Mouse (Mus musculus) forebrain, embryonic 10.5 days (tissue): ENCODE measurements at regions not wholly inside any gene's neighbourhood (a gene's known extent, or its start where the extent isn't known, plus 50 kb on each side); places are given as distances from the start of the nearest gene placed in this dataset.

Experiments
- DNase-seq: peaks from one replicate; pipeline ENCODE4 v3.0.0-alpha.2; 2017; ENCODE audit warnings: low spot score; ENCODE audit errors: extremely low spot score
- H3K27ac ChIP-seq: fragments of 300-500 bp; sonication (generic); 2 replicates; pipeline ENCODE4 v1.5.1; 2016; ENCODE audit warnings: mild to moderate bottlenecking
- H3K27me3 ChIP-seq: fragments of 300-500 bp; sonication (generic); 2 replicates; pipeline ENCODE4 v1.6.1; 2016; ENCODE audit warnings: mild to moderate bottlenecking; ENCODE audit not compliant: poor library complexity, severe bottlenecking
- H3K36me3 ChIP-seq: fragments of 300-500 bp; sonication (generic); replicated peaks from 2 replicates; pipeline ENCODE4 v1.6.1; 2016; ENCODE audit warnings: mild to moderate bottlenecking, moderate library complexity
- H3K4me1 ChIP-seq: fragments of 300-500 bp; sonication (generic); 2 replicates; pipeline ENCODE4 v1.6.1; 2016
- H3K4me3 ChIP-seq: fragments of 300-500 bp; sonication (generic); 2 replicates; pipeline ENCODE4 v1.5.1; 2016; ENCODE audit warnings: mild to moderate bottlenecking, moderate library complexity
- H3K9me3 ChIP-seq: fragments of 300-500 bp; sonication (generic); 2 replicates; pipeline ENCODE4 v1.6.1; 2016; ENCODE audit warnings: mild to moderate bottlenecking, moderate library complexity
- WGBS: fragments of 180-500 bp; shearing (Covaris S2); methylation state at CpG from one replicate; pipeline ENCODE4 v1.1.7; 2016; 5-methylcytosine and 5-hydroxymethylcytosine counted together

DNA sequence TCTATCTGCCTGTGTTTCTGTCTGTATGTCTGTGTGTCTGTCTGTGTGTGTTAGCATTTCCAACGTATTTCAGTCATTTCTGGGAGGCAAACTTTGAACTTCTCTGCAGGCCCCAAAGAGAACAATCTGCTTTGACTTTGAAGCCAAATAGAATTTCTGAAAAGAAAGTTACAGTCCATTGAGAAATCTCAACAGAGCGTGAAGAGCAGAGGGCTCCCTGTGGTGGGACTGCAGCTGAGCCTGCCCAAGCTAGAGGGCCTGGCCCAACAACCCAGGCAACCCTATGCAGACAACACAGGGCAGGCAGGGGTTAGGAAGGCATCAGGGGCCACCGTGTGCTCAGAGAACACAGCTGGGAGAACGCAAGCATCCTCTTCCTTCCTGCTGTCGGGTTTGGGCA is 143.7 kb downstream of the Ptpn20 start:
- 60% methylated on average over 5 of the region's 5 CpGs for WGBS

DNA sequence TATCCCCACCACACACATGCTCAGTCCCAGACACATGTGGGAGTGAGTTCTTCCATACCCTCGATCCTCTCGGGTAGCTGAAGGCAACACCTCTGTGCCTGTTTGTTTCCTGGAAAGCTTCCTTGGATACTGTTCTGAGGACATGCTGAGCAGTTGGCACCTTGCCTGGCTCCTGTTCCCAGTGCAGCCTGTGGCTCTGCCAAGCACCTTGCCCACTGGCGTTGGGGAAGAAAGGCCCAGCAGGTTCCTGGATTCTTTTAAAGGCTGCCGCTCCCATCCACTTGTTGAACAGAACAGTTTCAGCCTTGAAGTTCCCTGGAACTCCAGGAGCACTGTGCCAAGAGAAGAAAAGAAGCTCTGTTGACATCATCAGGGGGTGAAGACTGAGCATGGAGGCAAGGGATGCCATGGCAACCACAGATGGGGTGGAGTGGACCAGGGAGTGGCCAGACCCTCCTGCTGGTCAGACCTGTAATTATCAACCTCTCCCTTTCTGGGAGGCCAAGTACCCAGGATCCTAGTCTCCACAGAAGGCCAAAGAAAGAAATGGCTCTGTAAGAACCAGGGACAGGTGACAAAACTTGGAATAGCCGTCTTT is 145.5 kb downstream of the Ptpn20 start:
- 76% methylated on average over 5 of the region's 5 CpGs for WGBS
- Histone ChIP-seq H3K4me1 (peaks cover 20% of the 10 kb centered on the region), H3K27ac (no peak overlapping the region), H3K4me3 (no peak overlapping the region), H3K27me3 (peaks cover 47% of the 10 kb centered on the region), H3K9me3 (no peaks in the 10 kb centered on the region), H3K36me3 (no peaks in the 10 kb centered on the region)
- DNase-seq = no peak

More for the DNA sequence above, 143.7 kb downstream of the Ptpn20 start:
- no peaks in the 10 kb centered on the region for H3K36me3 ChIP-seq
- no peaks in the 10 kb centered on the region for H3K9me3 ChIP-seq
- no peak for DNase-seq
- peaks cover 25% of the 10 kb centered on the region for H3K4me1 ChIP-seq
- no peak overlapping the region for H3K27ac ChIP-seq
- H3K27me3 ChIP-seq = peaks cover 47% of the 10 kb centered on the region
- H3K4me3 ChIP-seq = no peak overlapping the region

- no peaks in the 10 kb centered on the region for H3K9me3 ChIP-seq
- H3K27me3 ChIP-seq = peaks cover 41% of the 10 kb centered on the region
- peaks cover 20% of the 10 kb centered on the region for H3K4me1 ChIP-seq
- no peak overlapping the region for H3K4me3 ChIP-seq
- no peak for DNase-seq
- no peak overlapping the region for H3K27ac ChIP-seq
- 84% methylated on average over 3 of the region's 3 CpGs for WGBS
- no peaks in the 10 kb centered on the region for H3K36me3 ChIP-seq
Observed at GRCm38 (mm10) chr14:33735653-33736052, 146.6 kb downstream of the Ptpn20 start.

DNA sequence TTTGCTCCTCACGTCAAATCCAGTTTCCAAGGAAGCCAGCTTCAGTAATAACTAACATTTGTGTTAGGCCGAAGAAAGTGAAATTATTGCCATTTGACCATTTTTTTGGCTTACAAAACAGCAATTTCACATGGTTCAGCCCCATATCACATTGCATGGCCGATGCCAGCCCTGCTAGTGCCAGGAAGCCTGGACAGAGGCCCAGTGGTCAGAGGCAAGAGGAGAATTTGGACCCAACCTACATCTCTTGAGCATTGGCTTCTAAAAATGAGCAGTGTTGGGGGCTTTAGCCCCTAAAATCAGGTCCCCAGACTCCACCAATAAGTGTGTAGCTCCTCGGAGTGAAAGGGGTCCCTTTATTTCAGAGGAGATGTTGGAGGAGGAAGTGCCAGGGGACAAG is 157.2 kb downstream of the Ptpn20 start:
- Histone ChIP-seq H3K36me3 (no peaks in the 10 kb centered on the region), H3K9me3 (0 out of 2 replicates have a peak, but pooled peaks cover 2% of the 10 kb centered on the region), H3K4me1 (peaks cover 6% of the 10 kb centered on the region; the same call in 1 of the 2 replicates), H3K27ac (no peak overlapping the region), H3K27me3 (no peaks in the 10 kb centered on the region), H3K4me3 (no peak overlapping the region)
- 89% methylated on average over 4 of the region's 4 CpGs for WGBS
- no peak for DNase-seq

DNA sequence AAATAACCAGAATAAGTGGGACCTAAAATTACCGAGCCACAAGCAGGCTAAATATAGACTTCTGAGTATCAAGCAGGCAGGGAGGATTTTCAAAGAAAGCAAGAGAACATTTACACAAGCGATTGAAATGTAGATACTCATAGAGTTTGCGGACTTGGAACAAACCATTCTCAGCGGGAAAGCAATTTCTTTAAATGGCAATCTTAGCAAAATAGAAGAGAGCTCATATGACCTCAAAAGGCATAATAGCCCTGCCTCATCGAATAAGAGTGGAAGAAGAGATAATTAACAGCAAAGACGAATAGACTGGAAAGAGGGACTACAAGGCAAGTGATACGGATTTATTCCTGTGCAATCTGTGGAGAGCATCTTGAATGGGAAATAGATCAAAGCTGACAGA is 163.7 kb upstream of the Gdf10 start:
- H3K36me3 ChIP-seq = no peaks in the 10 kb centered on the region
- H3K27me3 ChIP-seq = no peaks in the 10 kb centered on the region
- 0 out of 2 replicates have a peak, but pooled peaks cover 6% of the 10 kb centered on the region for H3K4me1 ChIP-seq
- 87% methylated on average over 7 of the region's 7 CpGs for WGBS
- H3K27ac ChIP-seq = no peak overlapping the region
- DNase-seq = no peak
- H3K4me3 ChIP-seq = no peak overlapping the region
- H3K9me3 ChIP-seq = no peaks in the 10 kb centered on the region

- Histone ChIP-seq H3K4me3 (no peak overlapping the region), H3K27me3 (no peaks in the 10 kb centered on the region), H3K36me3 (no peaks in the 10 kb centered on the region), H3K27ac (no peak overlapping the region), H3K9me3 (no peaks in the 10 kb centered on the region), H3K4me1 (0 out of 2 replicates have a peak, but pooled peaks cover 6% of the 10 kb centered on the region)
- DNase-seq = no peak
- 60% methylated on average over 3 of the region's 3 CpGs for WGBS
Observed at GRCm38 (mm10) chr14:33763641-33764046, 159.7 kb upstream of the Gdf10 start.

- 88% methylated on average over 1 of the region's 1 CpGs for WGBS
Observed at GRCm38 (mm10) chr14:33765767-33766166, 157.6 kb upstream of the Gdf10 start.

GRCm38 (mm10) chr14:33772374-33772773 is 151.0 kb upstream of the Gdf10 start:
- no peak for DNase-seq
- H3K9me3 ChIP-seq = no peaks in the 10 kb centered on the region
- H3K4me3 ChIP-seq = no peak overlapping the region
- 91% methylated on average over 3 of the region's 3 CpGs for WGBS
- no peak overlapping the region for H3K27ac ChIP-seq
- no peaks in the 10 kb centered on the region for H3K27me3 ChIP-seq
- H3K36me3 ChIP-seq = no peaks in the 10 kb centered on the region
- H3K4me1 ChIP-seq = no peaks in the 10 kb centered on the region

More at GRCm38 (mm10) chr14:33765767-33766166, 157.6 kb upstream of the Gdf10 start:
- no peak overlapping the region for H3K27ac ChIP-seq
- H3K27me3 ChIP-seq = no peaks in the 10 kb centered on the region
- no peak for DNase-seq
- no peaks in the 10 kb centered on the region for H3K36me3 ChIP-seq
- no peak overlapping the region for H3K4me3 ChIP-seq
- no peaks in the 10 kb centered on the region for H3K9me3 ChIP-seq
- H3K4me1 ChIP-seq = 0 out of 2 replicates have a peak, but pooled peaks cover 6% of the 10 kb centered on the region

GRCm38 (mm10) chr14:33789556-33789955 is 133.8 kb upstream of the Gdf10 start:
- no peak overlapping the region for H3K27ac ChIP-seq
- WGBS = 42% methylated on average over 2 of the region's 2 CpGs
- DNase-seq = no peak

GRCm38 (mm10) chr14:33794262-33794661 is 129.1 kb upstream of the Gdf10 start:
- Histone ChIP-seq H3K4me3 (no peak overlapping the region), H3K36me3 (no peaks in the 10 kb centered on the region), H3K4me1 (peaks cover 20% of the 10 kb centered on the region), H3K27me3 (no peaks in the 10 kb centered on the region), H3K27ac (no peak overlapping the region), H3K9me3 (no peaks in the 10 kb centered on the region)
- no peak for DNase-seq
- WGBS = 89% methylated on average over 3 of the region's 3 CpGs

More at GRCm38 (mm10) chr14:33789556-33789955, 133.8 kb upstream of the Gdf10 start:
- Histone ChIP-seq H3K36me3 (no peaks in the 10 kb centered on the region), H3K4me3 (no peak overlapping the region), H3K27me3 (no peaks in the 10 kb centered on the region), H3K9me3 (no peaks in the 10 kb centered on the region), H3K4me1 (0 out of 2 replicates have a peak, but pooled peaks cover 4% of the 10 kb centered on the region)

- peaks cover 20% of the 10 kb centered on the region for H3K4me1 ChIP-seq
- H3K36me3 ChIP-seq = no peaks in the 10 kb centered on the region
- no peak for DNase-seq
- 70% methylated on average over 15 of the region's 15 CpGs for WGBS
- no peaks in the 10 kb centered on the region for H3K27me3 ChIP-seq
- H3K9me3 ChIP-seq = no peaks in the 10 kb centered on the region
- no peak overlapping the region for H3K27ac ChIP-seq
- no peak overlapping the region for H3K4me3 ChIP-seq
Observed at GRCm38 (mm10) chr14:33797551-33798303, 125.7 kb upstream of the Gdf10 start.

- WGBS = 91% methylated on average over 3 of the region's 3 CpGs
- Histone ChIP-seq H3K4me1 (peaks cover 19% of the 10 kb centered on the region), H3K36me3 (no peaks in the 10 kb centered on the region), H3K4me3 (no peak overlapping the region), H3K27ac (no peak overlapping the region), H3K27me3 (no peaks in the 10 kb centered on the region), H3K9me3 (no peaks in the 10 kb centered on the region)
- no peak for DNase-seq
Observed at GRCm38 (mm10) chr14:33804321-33804720, 119.1 kb upstream of the Gdf10 start.

- WGBS = 67% methylated on average over 6 of the region's 6 CpGs
- peaks cover 19% of the 10 kb centered on the region for H3K4me1 ChIP-seq
- H3K4me3 ChIP-seq = no peak overlapping the region
- no peak overlapping the region for H3K27ac ChIP-seq
- DNase-seq = no peak
- no peaks in the 10 kb centered on the region for H3K27me3 ChIP-seq
- no peaks in the 10 kb centered on the region for H3K36me3 ChIP-seq
- H3K9me3 ChIP-seq = no peaks in the 10 kb centered on the region
Observed at GRCm38 (mm10) chr14:33804721-33805120, 118.7 kb upstream of the Gdf10 start.
